Mouse (Mus musculus) liver, adult 2 months (tissue): Measurements from ENCODE around the gene Rgs10.

Experiments used
- CTCF ChIP-seq: fragments of 200-500 bp; IDR thresholded peaks from 2 replicates; pipeline ENCODE4 v1.5.1; 2011; ENCODE audit warnings: low read depth, low read length, control low read depth
- POLR2A ChIP-seq: fragments of 200-500 bp; IDR thresholded peaks from 2 replicates; pipeline ENCODE4 v1.6.1; 2011; ENCODE audit warnings: low read length, control low read depth; ENCODE audit not compliant: insufficient read depth; ENCODE audit errors: extremely low read depth

DNA sequence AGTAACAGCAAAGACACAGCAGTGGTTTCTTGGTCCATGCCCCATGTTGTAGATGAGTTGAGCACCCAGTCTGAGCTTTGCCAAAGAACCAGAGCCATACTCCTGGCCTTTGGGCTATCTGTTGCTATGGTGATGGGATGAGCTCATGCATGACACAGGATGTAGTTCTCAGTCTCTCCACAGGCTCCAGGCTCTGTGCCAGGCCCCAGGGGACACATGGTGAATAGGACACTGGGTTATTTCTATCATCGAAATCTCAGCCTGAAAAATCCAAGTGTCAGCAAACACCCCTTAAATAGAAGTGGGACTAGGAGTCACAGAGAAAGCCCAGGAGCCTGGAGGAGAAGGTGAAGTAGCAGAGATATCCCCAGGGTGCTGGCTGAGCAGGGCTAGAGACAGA is 70.0 kb downstream of the Rgs10 start:
- TF ChIP-seq CTCF (no peak), POLR2A (no peak)
